Mouse (Mus musculus): ENCODE measurements at regions not wholly inside any gene's neighbourhood (a gene's known extent, or its start where the extent isn't known, plus 50 kb on each side); places are given as distances from the start of the nearest gene placed in this dataset.

- TF ChIP-seq POLR2A (IDR thresholded peaks at IDR 0.05; ENCODE audit: low read depth, low read length), result no peak
- no peak for TF ChIP-seq CTCF (conservative IDR thresholded peaks at IDR 0.05; ENCODE audit: insufficient read depth, insufficient read length, low read depth, low read length)
Observed at GRCm38 (mm10) chr4:9136657-9137056, 897.8 kb upstream of the Car8 start.

All from kidney, adult 2 months (tissue).